Mouse (Mus musculus) cerebellum, adult 2 months (tissue): ENCODE data around the gene Txnip. TPM values are rescaled to one million over a fixed set of nuclear protein-coding genes. Genes with fewer than 3 reads are reported as not detected.

ENCODE experiments used
- DNase-seq, 2 experiments: peaks; one replicate each; pipeline ENCODE4 v3.0.0; 2021
- H3K27ac ChIP-seq: fragments of 200-500 bp; 2 replicates; pipeline ENCODE4 v1.5.1; 2012; ENCODE audit warnings: low read length, control low read depth, inconsistent platforms; ENCODE audit not compliant: insufficient read depth
- H3K27me3 ChIP-seq: fragments of 200-500 bp; 2 replicates; pipeline ENCODE4 v1.6.1; 2012; ENCODE audit warnings: inconsistent platforms, mild to moderate bottlenecking, low read length, moderate library complexity; ENCODE audit not compliant: control insufficient read depth, insufficient read depth
- H3K4me1 ChIP-seq: fragments of 200-500 bp; 2 replicates; pipeline ENCODE4 v1.6.1; 2011; ENCODE audit warnings: low read length; ENCODE audit not compliant: control insufficient read depth, insufficient read depth
- H3K4me3 ChIP-seq: fragments of 200-500 bp; replicated peaks from 2 replicates; pipeline ENCODE3; 2011; ENCODE audit warnings: mild to moderate bottlenecking, low read depth, low read length, control low read depth; ENCODE audit not compliant: insufficient read depth
- CTCF ChIP-seq: fragments of 200-500 bp; IDR thresholded peaks from 2 replicates; pipeline ENCODE4 v1.5.1; 2011; ENCODE audit warnings: low read depth, mild to moderate bottlenecking, control low read depth, low read length, moderate library complexity, borderline replicate concordance; ENCODE audit not compliant: insufficient read depth
- POLR2A ChIP-seq: fragments of 200-500 bp; IDR thresholded peaks from 2 replicates; pipeline ENCODE4 v1.6.1; 2011; ENCODE audit warnings: low read length, control low read depth, borderline replicate concordance; ENCODE audit not compliant: insufficient read depth
- WGBS: fragments of 180-500 bp; shearing (Covaris S2); methylation state at CpG from one replicate; pipeline ENCODE4 v1.1.7; 2018; 5-methylcytosine and 5-hydroxymethylcytosine counted together
- polyA plus RNA-seq: library from polyadenylated mRNA; depleted of rRNA; stranded (reverse); fragments of >200 nt; gene quantifications from 2 replicates; pipeline ENCODE4 v1.2.3, GENCODE M21; 2012

The Txnip gene
- polyA plus RNA-seq, 1 experiment: 15.2 TPM

GRCm38 (mm10) chr3:96542554-96542953, 15.2 kb upstream of the Txnip start:
- Histone ChIP-seq H3K27me3 (no peaks in the 10 kb centered on the region), H3K4me1 (no peaks in the 10 kb centered on the region), H3K27ac (no peak overlapping the region), H3K4me3 (no peak overlapping the region)
- 79% methylated on average over 8 of the region's 8 CpGs for WGBS
- no peak for DNase-seq
- TF ChIP-seq CTCF: no peak
- no peak for TF ChIP-seq POLR2A

- no peak overlapping the region for H3K4me3 ChIP-seq
- TF ChIP-seq CTCF: no peak
- no peak for TF ChIP-seq POLR2A
- no peak overlapping the region for H3K27ac ChIP-seq
- 82% methylated on average over 11 of the region's 11 CpGs for WGBS
- H3K27me3 ChIP-seq: no peaks in the 10 kb centered on the region
- no peak for DNase-seq
- no peaks in the 10 kb centered on the region for H3K4me1 ChIP-seq
Measured at GRCm38 (mm10) chr3:96543345-96543744, 14.4 kb upstream of the Txnip start.

- no peak for DNase-seq
- Histone ChIP-seq H3K4me3 (no peak overlapping the region), H3K27ac (no peak overlapping the region), H3K4me1 (no peaks in the 10 kb centered on the region), H3K27me3 (no peaks in the 10 kb centered on the region)
- WGBS: 26% methylated on average over 1 of the region's 1 CpGs
- no peak for TF ChIP-seq CTCF
- no peak for TF ChIP-seq POLR2A
Measured at GRCm38 (mm10) chr3:96545565-96545964, 12.2 kb upstream of the Txnip start.

GRCm38 (mm10) chr3:96546880-96547279, 10.9 kb upstream of the Txnip start:
- Histone ChIP-seq H3K27me3 (no peaks in the 10 kb centered on the region), H3K4me1 (no peaks in the 10 kb centered on the region), H3K27ac (no peak overlapping the region), H3K4me3 (no peak overlapping the region)
- no peak for DNase-seq
- TF ChIP-seq CTCF (no peak), POLR2A (no peak)
- 19% methylated on average over 4 of the region's 4 CpGs for WGBS

- DNase-seq: peak; percentile 68 to 82
- no peak overlapping the region for H3K27ac ChIP-seq
- 10% methylated on average over 14 of the region's 14 CpGs for WGBS
Measured at GRCm38 (mm10) chr3:96547389-96547960, 10.3 kb upstream of the Txnip start.

GRCm38 (mm10) chr3:96548824-96549223, 8.9 kb upstream of the Txnip start:
- Histone ChIP-seq H3K27ac (no peak overlapping the region), H3K4me3 (no peak overlapping the region), H3K27me3 (no peaks in the 10 kb centered on the region), H3K4me1 (no peaks in the 10 kb centered on the region)
- TF ChIP-seq POLR2A (no peak), CTCF (no peak)
- no peak for DNase-seq
- WGBS: 94% methylated on average over 7 of the region's 7 CpGs

More at GRCm38 (mm10) chr3:96547389-96547960, 10.3 kb upstream of the Txnip start:
- Histone ChIP-seq H3K4me3 (no peak overlapping the region), H3K27me3 (no peaks in the 10 kb centered on the region), H3K4me1 (no peaks in the 10 kb centered on the region)
- TF ChIP-seq CTCF (peak; percentile 81), POLR2A (no peak)

GRCm38 (mm10) chr3:96549346-96549745, 8.4 kb upstream of the Txnip start:
- no peak for TF ChIP-seq POLR2A
- H3K27me3 ChIP-seq: no peaks in the 10 kb centered on the region
- no peaks in the 10 kb centered on the region for H3K4me1 ChIP-seq
- DNase-seq: no peak
- H3K27ac ChIP-seq: no peak overlapping the region
- WGBS: 84% methylated on average over 5 of the region's 5 CpGs
- H3K4me3 ChIP-seq: no peak overlapping the region

GRCm38 (mm10) chr3:96551203-96551602, 6.6 kb upstream of the Txnip start:
- peak; percentile 30; the same call in 1 of the 2 replicates for TF ChIP-seq CTCF
- no peak for TF ChIP-seq POLR2A
- peak in 1 of 2 experiments; percentile 28 for DNase-seq
- Histone ChIP-seq H3K4me1 (no peaks in the 10 kb centered on the region; the same call in 1 of the 2 replicates), H3K27me3 (no peaks in the 10 kb centered on the region), H3K27ac (no peak overlapping the region), H3K4me3 (no peak overlapping the region)
- 23% methylated on average over 8 of the region's 8 CpGs for WGBS
